Mouse (Mus musculus) 416B (cell line): ENCODE measurements at regions not wholly inside any gene's neighbourhood (a gene's known extent, or its start where the extent isn't known, plus 50 kb on each side); places are given as distances from the start of the nearest gene placed in this dataset.

Experiments
- DNase-seq: peaks from one replicate; pipeline ENCODE4 v3.0.0; 2011; ENCODE audit warnings: low read depth

GRCm38 (mm10) chr1:147239108-147239507, 744.5 kb downstream of the Brinp3 start:
- no peak for DNase-seq

DNA sequence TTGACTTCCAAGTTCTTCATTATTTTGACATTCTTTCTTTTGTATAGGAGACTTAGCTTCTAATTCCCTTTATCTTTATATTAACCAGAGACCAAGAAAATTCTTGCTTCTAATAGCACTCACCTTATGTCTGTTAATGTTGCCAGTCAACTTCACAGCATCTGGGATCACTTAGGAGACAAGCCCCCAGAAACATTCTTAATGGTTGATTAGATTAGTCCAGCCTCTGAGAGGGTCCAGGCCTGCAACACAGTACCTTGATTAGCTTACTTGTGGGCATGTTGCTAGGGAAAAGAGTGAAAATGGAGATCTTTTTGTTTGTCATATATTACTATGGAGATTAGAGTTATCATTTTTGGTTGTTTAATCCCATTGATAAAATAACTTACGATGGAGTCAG, 778.8 kb downstream of the Brinp3 start:
- no peak for DNase-seq

DNA sequence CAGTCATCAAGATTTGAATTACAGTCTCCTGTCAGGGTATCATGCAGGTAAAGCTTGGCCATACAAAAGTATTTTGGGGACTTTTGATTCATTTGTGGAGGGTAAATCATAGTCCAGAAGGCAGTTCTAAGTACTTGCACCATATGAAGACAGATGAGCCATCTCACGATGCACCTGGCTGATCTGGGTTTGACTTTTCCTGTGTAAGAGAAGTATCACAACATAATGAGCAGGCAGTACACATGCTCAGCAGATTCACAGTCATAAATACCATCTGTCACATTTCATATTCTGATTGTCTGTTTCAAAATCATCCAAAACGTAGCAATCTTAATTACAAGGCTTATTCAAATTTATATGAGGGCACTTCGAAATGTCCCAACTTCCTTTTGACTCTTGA, 796.6 kb downstream of the Brinp3 start:
- no peak for DNase-seq

GRCm38 (mm10) chr1:147309246-147309645, 814.7 kb downstream of the Brinp3 start:
- no peak for DNase-seq

- DNase-seq, result no peak
These were observed 848.9 kb downstream of the Brinp3 start for GRCm38 (mm10) chr1:147343276-147343953.

DNA sequence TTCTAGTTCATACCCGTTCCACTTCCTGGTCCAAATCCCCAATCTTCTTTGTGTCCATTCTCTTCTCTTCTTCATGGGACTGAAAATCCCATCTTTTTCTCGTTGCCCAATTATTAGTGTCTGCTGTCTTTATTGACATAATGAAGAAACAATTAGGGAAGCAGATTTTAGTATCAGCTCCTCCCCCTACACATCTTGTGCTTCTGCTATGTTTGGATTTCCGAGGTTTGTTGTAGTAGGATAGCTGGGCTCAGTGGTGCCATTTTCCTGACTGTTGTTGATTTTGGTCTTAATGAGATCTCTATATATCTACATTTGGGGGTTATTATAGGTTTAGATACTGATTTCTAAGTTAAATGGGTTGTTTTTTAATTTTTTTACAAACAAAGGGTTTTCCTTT, 849.5 kb downstream of the Brinp3 start:
- DNase-seq, result no peak
